Mouse (Mus musculus) embryonic fibroblast, embryonic 13.5 days (primary cell): ENCODE results near the gene Kdm1a.

Experiments used
- CTCF ChIP-seq: IDR thresholded peaks from 2 replicates; pipeline ENCODE4 v1.5.1; 2011; ENCODE audit warnings: mild to moderate bottlenecking, control low read depth, low read length, moderate library complexity, borderline replicate concordance; ENCODE audit not compliant: insufficient read depth
- POLR2A ChIP-seq: IDR thresholded peaks from 2 replicates; pipeline ENCODE4 v1.6.1; 2011; ENCODE audit warnings: low read depth, mild to moderate bottlenecking, control low read depth, low read length, moderate library complexity

DNA sequence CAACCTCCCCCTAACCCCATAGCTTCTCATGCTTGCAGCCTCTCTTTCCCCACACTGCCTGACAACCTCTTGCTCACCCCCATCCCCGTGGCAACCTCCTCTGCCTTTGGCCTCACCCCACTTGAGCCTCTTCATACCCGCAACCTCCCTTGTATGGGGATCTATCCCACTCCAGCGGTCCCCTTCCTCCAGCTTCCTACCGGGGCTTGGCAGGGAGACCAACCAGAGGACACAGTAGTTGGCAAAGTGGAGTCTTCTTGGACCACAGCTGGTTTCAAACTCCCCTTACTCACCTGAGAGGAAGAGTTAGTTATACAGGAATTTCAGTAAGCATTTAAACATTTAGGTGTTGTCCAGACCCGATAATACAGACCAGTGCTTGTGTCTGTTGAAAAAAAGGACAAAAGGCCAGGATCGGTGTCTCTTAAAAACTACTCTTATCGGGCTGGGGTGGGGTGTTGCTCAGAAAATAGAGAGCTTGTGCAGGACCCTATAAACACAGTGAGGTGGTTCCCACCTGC lies 35.8 kb upstream of the Kdm1a start:
- TF ChIP-seq POLR2A (no peak), CTCF (no peak)
